Mouse (Mus musculus): ENCODE measurements around the gene Trpt1.

GRCm38 (mm10) chr19:6952712-6953037, 43.3 kb upstream of the Trpt1 start:
- TF ChIP-seq CTCF (conservative IDR thresholded peaks at IDR 0.05; ENCODE audit: insufficient read depth, insufficient read length, low read depth, low read length) (no peak), POLR2A (IDR thresholded peaks at IDR 0.05; ENCODE audit: low read depth, low read length) (no peak)
